Comparison of ENCODE assay signal across 9 mouse cellular contexts in the genomic region with DNA sequence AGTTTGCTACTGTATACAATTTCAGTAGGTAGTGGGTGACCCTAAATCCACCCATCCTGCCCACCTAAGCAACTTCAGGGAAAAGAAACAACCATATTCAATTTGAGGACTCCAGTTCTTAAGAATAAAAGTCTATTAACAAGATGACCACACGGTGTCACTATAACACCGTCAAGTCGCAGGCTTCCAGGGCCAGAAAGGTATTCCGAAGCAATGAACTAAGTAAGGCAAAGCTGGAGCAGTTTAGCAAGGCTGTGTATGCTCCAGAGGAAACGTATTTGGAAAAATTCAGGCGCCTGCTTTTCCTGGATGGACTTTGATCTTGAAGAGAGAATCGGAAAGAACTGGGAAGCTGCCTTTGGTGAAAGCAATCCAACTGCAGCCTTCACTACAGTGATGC. TPM values are rescaled to one million over a fixed set of nuclear protein-coding genes. Genes with fewer than 3 reads are reported as not detected.
DNase-seq lines count a peak whose midpoint lies in the region; ATAC-seq and TF ChIP-seq lines count a peak whose summit lies in the region.
"Had no signal": no experiment of that assay in that cellular context is flagged by ENCODE, and none has a peak within 500 bp of the region (broad histone marks: within the 10 kb centered on the region; RNA-seq: fewer than 3 reads in every experiment).

No protein-coding gene starts in this region.

- H3K27me3 ChIP-seq in kidney, adult 2 months (replicated peaks; ENCODE audit: control insufficient read depth, insufficient read depth, low read length) = peaks cover 2% of the 10 kb centered on the region; the same call in 1 of the 2 replicates
- 0 out of 2 replicates have a peak, but pooled peaks cover 10% of the 10 kb centered on the region for H3K27me3 ChIP-seq in kidney, embryonic 15.5 days
- H3K27me3 ChIP-seq: embryonic facial prominence, embryonic 12.5 days had no signal

- intact Hi-C loops in heart, postnatal 10 days (cut with DNase I) = loop anchor here (2.0 to 5.0 kb wide), 4 partner anchors 789 to 1351 kb away; partner anchors contain the start of gene Mettl21a

- under 1% methylated on average over 7 of the region's 7 CpGs for WGBS in kidney, adult 2 months
- 3% methylated on average over 7 of the region's 7 CpGs for WGBS in kidney, embryonic 15.5 days
- WGBS in large intestine, adult 2 months = under 1% methylated on average over 7 of the region's 7 CpGs

- no peaks in the 10 kb centered on the region for H3K9me3 ChIP-seq in kidney, embryonic 15.5 days (replicated peaks)
- H3K9me3 ChIP-seq: embryonic facial prominence, embryonic 12.5 days had no signal

- no peaks in the 10 kb centered on the region for H3K4me1 ChIP-seq in kidney, adult 2 months (ENCODE audit: control insufficient read depth, insufficient read depth, low read length)
- H3K4me1 ChIP-seq in kidney, embryonic 15.5 days = no peaks in the 10 kb centered on the region
- H3K4me1 ChIP-seq: embryonic facial prominence, embryonic 12.5 days had no signal

- peak; percentile 74 for TF ChIP-seq CTCF in kidney, adult 2 months (conservative IDR thresholded peaks at IDR 0.05; ENCODE audit: insufficient read depth, insufficient read length, low read depth, low read length)

- no peak overlapping the region for H3K9ac ChIP-seq in kidney, embryonic 15.5 days
- H3K9ac ChIP-seq: embryonic facial prominence, embryonic 12.5 days had no signal

- peak; percentile 49 for DNase-seq in kidney, adult 2 months
- DNase-seq in Muller cell, postnatal 12 days (ENCODE audit: inconsistent ontology term) = peak; percentile 43
- peak; percentile 22 to 55 for DNase-seq in cerebellum, postnatal 25 days
- DNase-seq in heart, postnatal 10 days = peak; percentile 41 to 68
- peak; percentile 67 for DNase-seq in large intestine, adult 2 months (ENCODE audit: low read depth, low spot score)
- peak; percentile 87 for DNase-seq in mesoderm, embryonic 11.5 days (ENCODE audit: low read depth, low spot score)
- DNase-seq in testis, postnatal 10 days (ENCODE audit: low spot score) = no peak

- H3K27ac ChIP-seq in kidney, adult 2 months (ENCODE audit: insufficient read depth, low read depth, low read length) = no peak overlapping the region
- H3K27ac ChIP-seq in kidney, embryonic 15.5 days = no peak overlapping the region
- H3K27ac ChIP-seq: embryonic facial prominence, embryonic 12.5 days had no signal

- ATAC-seq in kidney, embryonic 15.5 days (replicated peaks; ENCODE audit: low FRiP score) = no peak

- H3K36me3 ChIP-seq in kidney, adult 2 months (ENCODE audit: control insufficient read depth, insufficient read depth, low read length) = no peaks in the 10 kb centered on the region
- no peaks in the 10 kb centered on the region for H3K36me3 ChIP-seq in kidney, embryonic 15.5 days
- H3K36me3 ChIP-seq: embryonic facial prominence, embryonic 12.5 days had no signal

- no peak for TF ChIP-seq POLR2A in kidney, adult 2 months (IDR thresholded peaks at IDR 0.05; ENCODE audit: low read depth, low read length)

- no peak overlapping the region for H3K4me2 ChIP-seq in kidney, embryonic 15.5 days
- H3K4me2 ChIP-seq: embryonic facial prominence, embryonic 12.5 days had no signal

- H3K4me3 ChIP-seq in kidney, adult 2 months (ENCODE audit: insufficient read depth, low read depth, low read length) = no peak overlapping the region
- no peak overlapping the region for H3K4me3 ChIP-seq in kidney, embryonic 15.5 days (replicated peaks)
- H3K4me3 ChIP-seq: embryonic facial prominence, embryonic 12.5 days had no signal

RNA-seq across cellular contexts. Expression of gene Dytn, which starts 27.1 kb away (rescaled TPM):
- not detected in 2 replicates for polyA plus RNA-seq in kidney, adult 2 months (2012; rRNA removed)
- polyA plus RNA-seq in kidney, embryonic 15.5 days (2015; fragmentation: Nextera tagmentation; extraction: Ambion mirVana) = not detected in 2 replicates
- not detected for total RNA-seq in heart, postnatal 10 days (2021)
- polyA plus RNA-seq in large intestine, adult 2 months (2012; rRNA removed) = not detected in 2 replicates

RNA-seq across cellular contexts. Expression of gene Gm39653, which starts 43.8 kb away (rescaled TPM):
- not detected in 2 replicates for polyA plus RNA-seq in kidney, adult 2 months (2012; rRNA removed)
- polyA plus RNA-seq in kidney, embryonic 15.5 days (2015; fragmentation: Nextera tagmentation; extraction: Ambion mirVana) = not detected in 2 replicates
- total RNA-seq in heart, postnatal 10 days (2021) = not detected
- not detected in 2 replicates for polyA plus RNA-seq in large intestine, adult 2 months (2012; rRNA removed)
- polyA plus RNA-seq: embryonic facial prominence, embryonic 12.5 days had no signal
